Mouse (Mus musculus): ENCODE results near the gene Lyrm7. TPM values are rescaled to one million over a fixed set of nuclear protein-coding genes. Genes with fewer than 3 reads are reported as not detected.
"Not testable (repeated sequence)": the region's sequence is repeated elsewhere in the genome, so short reads cannot be mapped to it uniquely, and the experiment has no call there.

Lyrm7 gene
- polyA plus RNA-seq, 1 experiment from 2014 or later = 5.5 TPM

DNA sequence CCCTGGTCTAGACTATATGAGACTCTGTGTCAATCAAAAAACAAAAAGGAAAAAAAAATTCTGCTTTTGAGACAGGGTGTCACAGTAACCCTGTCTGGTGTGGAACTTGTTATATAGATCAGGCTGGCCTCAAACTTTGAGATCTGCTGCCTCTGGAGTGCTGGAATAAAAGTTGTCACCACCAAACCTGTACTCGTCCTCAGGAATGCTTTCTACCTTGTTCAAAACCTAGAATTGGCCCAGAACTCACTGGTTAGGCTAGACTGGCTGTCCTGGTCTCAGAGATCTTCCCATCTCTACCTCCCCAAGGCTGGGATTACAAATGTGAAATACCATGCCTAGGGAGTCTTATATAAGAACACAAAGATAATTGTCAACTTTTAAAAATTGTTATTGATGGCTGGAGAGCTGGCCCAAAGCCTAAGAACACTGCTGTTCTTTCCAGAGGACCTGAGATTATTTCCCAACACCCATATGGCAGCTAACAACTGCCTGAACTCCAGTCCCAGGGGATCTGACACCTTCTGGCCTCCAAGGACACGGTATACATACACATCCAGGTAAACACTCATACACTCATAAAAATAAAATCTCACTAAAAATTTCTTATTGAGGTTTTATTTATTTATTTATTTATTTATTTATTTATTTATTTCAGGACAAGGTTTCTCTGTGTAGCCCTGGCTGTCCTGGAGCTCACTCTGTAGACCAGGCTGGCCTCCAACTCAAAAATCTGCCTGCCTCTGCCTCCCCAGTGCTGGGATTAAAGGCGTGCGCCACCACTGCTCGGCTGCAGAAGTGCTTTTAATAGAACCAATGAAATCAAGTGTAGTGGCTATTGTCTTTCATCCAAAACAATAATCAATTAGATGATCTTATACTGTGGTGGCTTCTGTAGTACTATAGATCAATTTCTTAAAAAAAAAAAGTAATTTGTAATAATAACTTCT lies 1.0 kb upstream of the Lyrm7 start:
- Histone ChIP-seq H3K4me3 (0 out of 2 replicates have a peak overlapping the region, but pooled peaks have one; percentile 59), H3K27me3 (no peaks in the 10 kb centered on the region), H3K36me3 (no peaks in the 10 kb centered on the region), H3K27ac (no peak overlapping the region), H3K4me2 (replicated peaks) (peak overlapping the region; percentile 59), H3K4me1 (peaks cover 13% of the 10 kb centered on the region), H3K9me3 (replicated peaks) (no peaks in the 10 kb centered on the region), H3K9ac (no peak overlapping the region)
- ATAC-seq (ENCODE audit: low FRiP score) = no peak
- 96% methylated on average over 5 of the region's 5 CpGs for WGBS

DNA sequence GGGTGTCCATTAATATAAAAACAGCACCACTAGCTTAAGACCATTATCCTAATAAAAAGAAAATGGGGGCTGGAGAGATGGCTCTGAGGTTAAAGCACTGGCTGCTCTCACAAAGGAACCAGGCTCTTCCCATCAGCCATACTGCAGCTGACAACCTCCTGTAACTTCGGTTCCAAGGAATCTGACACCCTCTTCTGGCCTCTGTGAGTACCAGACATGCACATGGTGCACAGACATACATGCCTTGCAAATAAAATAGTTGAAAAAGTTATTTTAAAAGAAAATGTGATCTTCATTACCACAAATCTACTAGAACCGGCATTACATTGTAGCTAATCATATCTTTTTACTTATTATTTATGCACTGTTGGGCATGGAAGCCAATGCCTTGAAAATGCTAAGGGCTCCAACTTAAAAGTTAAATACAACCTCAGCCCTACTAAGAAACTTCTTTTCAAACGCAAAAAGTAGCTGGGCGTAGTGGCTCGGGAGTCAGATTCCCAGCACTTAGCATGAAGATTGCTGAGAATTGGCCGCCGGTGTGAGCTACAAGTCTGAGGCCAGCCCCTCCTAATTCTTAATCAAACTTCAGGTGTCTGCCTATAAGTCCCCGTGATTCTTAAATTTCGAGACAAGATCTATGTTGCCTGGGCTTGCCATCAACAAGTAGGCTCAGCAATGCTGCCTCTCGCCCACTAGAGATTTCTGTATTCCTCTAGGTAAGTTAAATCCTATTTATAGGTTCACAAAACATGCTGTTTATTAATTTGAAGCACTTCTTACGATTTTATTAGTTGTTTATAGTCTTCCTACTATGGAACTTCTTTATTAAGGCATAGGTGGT lies 1.2 kb downstream of the Lyrm7 start:
- Histone ChIP-seq H3K27ac (peak overlapping the region; percentile 55), H3K27me3 (no peaks in the 10 kb centered on the region), H3K4me3 (peak overlapping the region; percentile 59), H3K9ac (peak overlapping the region; percentile 71), H3K4me1 (peaks cover 8% of the 10 kb centered on the region), H3K4me2 (replicated peaks) (peak overlapping the region; percentile 59), H3K36me3 (no peaks in the 10 kb centered on the region), H3K9me3 (replicated peaks) (no peaks in the 10 kb centered on the region)
- 25% methylated on average over 11 of the region's 11 CpGs for WGBS
- no peak for ATAC-seq (ENCODE audit: low FRiP score)

DNA sequence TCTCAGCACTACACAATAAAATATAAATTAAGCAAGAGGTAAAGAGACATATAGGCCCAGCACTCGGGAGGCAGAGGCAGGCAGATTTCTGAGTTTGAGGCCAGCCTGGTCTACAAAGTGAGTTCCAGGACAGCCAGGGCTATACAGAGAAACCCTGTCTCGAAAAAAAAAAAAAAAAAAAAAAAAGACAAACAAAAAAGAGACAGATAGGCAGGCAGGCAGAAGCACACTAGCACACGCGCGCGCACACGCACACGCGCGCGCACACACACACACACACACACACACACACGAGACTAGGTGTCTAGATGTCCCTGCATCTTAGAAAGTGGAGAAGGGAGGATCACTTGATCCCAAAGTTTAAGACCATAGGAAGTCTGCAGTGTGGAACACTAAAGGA lies 1.8 kb downstream of the Lyrm7 start:
- not testable (repeated sequence) for H3K9ac ChIP-seq; H3K4me3 ChIP-seq; ATAC-seq (ENCODE audit: low FRiP score); H3K4me1 ChIP-seq; H3K9me3 ChIP-seq (replicated peaks); H3K27me3 ChIP-seq; H3K36me3 ChIP-seq; H3K27ac ChIP-seq; H3K4me2 ChIP-seq (replicated peaks)
- 86% methylated on average over 12 of the region's 12 CpGs for WGBS

DNA sequence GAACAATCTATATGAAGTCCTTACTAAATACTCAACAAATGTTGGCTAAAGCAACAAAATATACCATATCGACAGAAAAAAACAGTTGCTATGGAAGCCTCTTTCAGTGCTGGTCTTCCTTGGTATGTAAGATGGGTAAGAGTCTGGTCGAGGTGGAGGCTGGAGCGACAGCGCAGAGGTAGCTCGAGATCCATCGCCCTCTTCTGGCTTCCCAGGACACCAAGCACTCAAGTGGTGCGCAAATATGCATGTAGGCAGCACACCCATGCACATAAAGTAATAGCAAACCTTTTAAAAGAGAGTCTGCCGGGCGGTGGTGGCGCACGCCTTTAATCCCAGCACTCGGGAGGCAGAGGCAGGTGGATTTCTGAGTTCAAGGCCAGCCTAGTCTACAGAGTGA lies 9.1 kb downstream of the Lyrm7 start:
- 93% methylated on average over 12 of the region's 12 CpGs for WGBS
- H3K9me3 ChIP-seq (replicated peaks) = no peaks in the 10 kb centered on the region
- no peak overlapping the region for H3K27ac ChIP-seq

DNA sequence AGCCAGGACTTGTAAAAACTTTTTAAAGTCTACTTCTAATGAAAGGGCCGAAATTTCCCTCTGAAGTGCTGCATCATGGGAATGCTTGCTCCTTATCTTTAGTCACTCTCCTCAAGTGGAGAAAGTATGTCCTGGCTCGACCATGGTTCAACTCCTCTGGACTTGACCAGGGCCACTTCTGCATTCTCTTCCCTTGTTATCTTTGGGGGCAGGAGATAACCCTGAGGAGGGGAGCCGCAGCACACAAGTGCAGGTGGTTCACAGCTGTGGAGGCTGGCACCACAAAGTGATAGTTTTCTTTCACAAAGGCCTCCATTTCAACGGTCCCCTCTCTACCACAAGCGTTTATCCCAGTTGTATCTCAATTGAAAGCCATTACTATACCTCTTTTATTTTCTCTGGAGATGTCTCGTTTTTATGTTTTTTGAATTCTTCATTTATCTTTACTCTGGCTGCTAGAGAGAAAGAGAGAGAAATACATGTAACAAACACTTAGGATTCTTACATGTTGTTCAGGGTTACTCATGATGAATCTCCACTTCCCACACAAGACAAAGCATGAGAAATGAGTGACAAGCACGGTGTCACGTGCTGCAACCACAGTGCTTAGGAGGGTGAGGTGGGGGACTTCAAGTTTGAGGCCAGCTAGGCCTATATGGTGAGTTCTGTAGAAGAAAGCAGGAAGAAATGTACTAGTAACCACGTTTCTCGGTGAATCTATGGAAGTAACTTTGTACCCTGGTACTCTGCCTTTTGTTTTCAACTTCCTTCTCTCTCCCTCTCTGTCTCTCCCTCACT lies 10.6 kb downstream of the Lyrm7 start:
- ATAC-seq (ENCODE audit: low FRiP score) = no peak
- Histone ChIP-seq H3K4me2 (replicated peaks) (no peak overlapping the region), H3K4me1 (peaks cover 6% of the 10 kb centered on the region; the same call in 1 of the 2 replicates), H3K27me3 (no peaks in the 10 kb centered on the region), H3K36me3 (no peaks in the 10 kb centered on the region), H3K27ac (no peak overlapping the region), H3K4me3 (no peak overlapping the region), H3K9me3 (replicated peaks) (no peaks in the 10 kb centered on the region), H3K9ac (no peak overlapping the region)
- 85% methylated on average over 10 of the region's 10 CpGs for WGBS

More for the DNA sequence above, 9.1 kb downstream of the Lyrm7 start:
- ATAC-seq (ENCODE audit: low FRiP score) = no peak
- Histone ChIP-seq H3K4me3 (no peak overlapping the region), H3K36me3 (no peaks in the 10 kb centered on the region), H3K9ac (no peak overlapping the region), H3K27me3 (no peaks in the 10 kb centered on the region), H3K4me1 (no peaks in the 10 kb centered on the region), H3K4me2 (replicated peaks) (no peak overlapping the region)

DNA sequence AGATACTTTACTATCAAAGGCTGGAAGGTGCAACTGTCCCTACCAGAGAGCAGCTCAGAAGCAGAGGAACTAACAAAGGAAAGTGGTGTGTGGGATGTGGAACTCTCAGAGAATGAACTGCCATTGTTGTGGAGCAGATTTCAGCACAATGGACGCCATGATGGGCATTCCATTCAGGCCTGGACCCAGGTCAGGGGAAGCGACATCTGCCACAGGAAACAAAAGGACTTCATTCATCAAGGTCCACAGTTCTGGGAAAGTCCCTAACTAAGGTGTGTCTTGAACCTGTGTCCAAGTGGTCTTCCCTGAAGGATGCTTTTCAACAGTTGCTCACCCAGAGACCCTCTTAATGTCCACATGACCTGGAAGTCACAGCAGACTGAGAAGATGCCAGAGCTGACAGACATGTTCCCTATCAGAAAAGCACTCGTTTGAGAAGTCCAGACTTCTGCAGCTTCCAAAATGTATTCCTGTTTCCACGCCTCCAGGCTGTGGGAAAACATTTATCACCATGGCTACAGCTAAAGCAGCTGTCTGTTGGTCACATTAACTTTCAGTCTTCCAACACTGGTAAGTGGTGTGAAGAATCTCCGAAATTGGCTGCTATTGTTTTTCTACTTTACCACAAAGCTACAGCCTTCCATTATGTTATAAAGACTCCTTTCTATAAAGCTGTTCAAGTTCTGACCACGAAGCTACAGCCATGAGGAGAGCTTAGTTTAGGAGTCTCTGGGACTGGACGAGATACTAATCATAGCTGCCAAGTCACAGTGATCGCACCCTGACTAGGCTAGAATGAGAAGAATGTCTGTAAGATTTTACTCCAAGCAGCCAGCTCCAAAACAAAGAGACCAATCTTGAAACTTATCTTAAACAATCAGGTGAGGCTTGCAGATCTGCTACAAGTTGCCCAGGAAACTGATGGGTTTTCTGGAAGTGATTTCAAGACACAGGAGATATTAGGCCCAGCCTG lies 15.0 kb downstream of the Lyrm7 start:
- 24% methylated on average over 8 of the region's 8 CpGs for WGBS

DNA sequence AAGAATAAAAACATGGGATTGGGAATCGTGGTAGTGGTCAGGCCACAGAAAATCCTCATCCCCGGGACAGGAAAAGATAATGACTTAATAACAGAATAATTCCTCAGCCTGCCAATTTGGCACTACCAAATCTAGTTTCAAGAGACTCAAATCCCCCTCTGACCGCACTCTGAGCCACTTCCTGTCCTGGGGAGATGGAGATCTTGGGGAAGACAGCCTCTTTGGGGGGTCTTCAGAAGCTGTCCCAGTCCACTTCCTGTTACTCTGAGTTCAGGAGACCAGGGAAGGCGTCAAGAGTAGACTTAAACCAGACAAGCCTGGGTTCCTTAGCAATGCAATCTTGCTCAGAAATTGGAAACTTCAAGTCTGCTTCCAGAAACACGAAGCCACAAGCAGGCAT lies 15.8 kb downstream of the Lyrm7 start:
- no peaks in the 10 kb centered on the region for H3K27me3 ChIP-seq
- H3K36me3 ChIP-seq = no peaks in the 10 kb centered on the region
- peak overlapping the region; percentile 77 for H3K27ac ChIP-seq
- WGBS = 74% methylated on average over 5 of the region's 5 CpGs
- H3K4me3 ChIP-seq = no peak overlapping the region
- no peak for ATAC-seq (ENCODE audit: low FRiP score)
- H3K4me2 ChIP-seq (replicated peaks) = no peak overlapping the region
- H3K9ac ChIP-seq = no peak overlapping the region
- no peaks in the 10 kb centered on the region for H3K9me3 ChIP-seq (replicated peaks)
- peaks cover 13% of the 10 kb centered on the region for H3K4me1 ChIP-seq

More for the DNA sequence above, 15.0 kb downstream of the Lyrm7 start:
- no peak overlapping the region for H3K4me3 ChIP-seq
- no peaks in the 10 kb centered on the region for H3K9me3 ChIP-seq (replicated peaks)
- H3K4me2 ChIP-seq (replicated peaks) = no peak overlapping the region
- peak; percentile 81 for ATAC-seq (ENCODE audit: low FRiP score)
- H3K36me3 ChIP-seq = no peaks in the 10 kb centered on the region
- no peak overlapping the region for H3K9ac ChIP-seq
- H3K27me3 ChIP-seq = no peaks in the 10 kb centered on the region
- H3K4me1 ChIP-seq = peaks cover 13% of the 10 kb centered on the region
- H3K27ac ChIP-seq = peak overlapping the region; percentile 77

DNA sequence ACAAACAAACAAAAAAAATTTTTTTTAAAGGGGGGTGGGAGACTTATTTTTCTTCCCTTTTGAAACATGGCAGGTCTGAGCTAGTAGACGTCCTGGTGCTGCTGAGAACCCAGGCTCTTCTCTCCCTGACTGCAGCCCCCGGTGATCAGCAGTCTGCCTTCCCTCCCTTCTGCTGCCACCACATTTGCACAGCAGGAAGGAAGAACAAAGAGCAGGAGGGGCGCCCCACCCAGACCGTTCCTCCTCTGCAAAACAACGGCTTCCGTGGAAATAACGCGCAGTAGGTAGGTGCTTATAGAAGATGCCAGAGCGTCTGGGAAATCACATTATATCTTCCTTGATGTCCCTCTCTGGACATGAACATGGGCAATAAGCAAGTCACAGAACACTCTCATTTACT lies 16.3 kb downstream of the Lyrm7 start:
- no peaks in the 10 kb centered on the region for H3K27me3 ChIP-seq
- peak overlapping the region; percentile 77; the same call in 1 of the 2 replicates for H3K27ac ChIP-seq
- H3K9me3 ChIP-seq (replicated peaks) = no peaks in the 10 kb centered on the region
- ATAC-seq (ENCODE audit: low FRiP score) = no peak
- WGBS = 51% methylated on average over 9 of the region's 9 CpGs
- peaks cover 13% of the 10 kb centered on the region for H3K4me1 ChIP-seq
- 0 out of 2 replicates have a peak, but pooled peaks cover 3% of the 10 kb centered on the region for H3K36me3 ChIP-seq
- H3K4me3 ChIP-seq = no peak overlapping the region
- H3K9ac ChIP-seq = no peak overlapping the region
- no peak overlapping the region for H3K4me2 ChIP-seq (replicated peaks)

DNA sequence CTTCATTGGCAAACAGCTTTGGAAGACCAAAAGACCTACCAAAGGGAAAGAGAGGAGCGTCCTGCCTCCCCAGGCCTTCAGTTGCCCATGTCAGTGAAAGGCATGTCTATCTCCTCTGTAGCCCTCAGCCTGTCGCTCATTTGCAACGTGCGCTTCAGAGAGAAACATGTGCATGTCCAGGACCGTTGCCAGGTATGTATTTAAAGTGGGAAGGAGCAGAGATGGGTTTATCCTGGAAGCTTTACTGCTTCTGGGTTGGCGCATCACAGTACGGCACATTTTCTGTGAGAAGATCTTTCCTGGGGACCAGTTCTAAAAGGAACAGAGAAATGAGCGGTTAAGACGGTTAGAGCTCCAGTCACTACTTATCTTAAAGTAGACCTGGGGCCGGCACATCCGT lies 19.8 kb downstream of the Lyrm7 start:
- ATAC-seq (ENCODE audit: low FRiP score) = no peak
- Histone ChIP-seq H3K27ac (no peak overlapping the region), H3K4me2 (replicated peaks) (no peak overlapping the region), H3K4me3 (no peak overlapping the region), H3K9me3 (replicated peaks) (no peaks in the 10 kb centered on the region), H3K27me3 (no peaks in the 10 kb centered on the region), H3K36me3 (0 out of 2 replicates have a peak, but pooled peaks cover 3% of the 10 kb centered on the region), H3K4me1 (peaks cover 13% of the 10 kb centered on the region), H3K9ac (no peak overlapping the region)
- 90% methylated on average over 11 of the region's 11 CpGs for WGBS

DNA sequence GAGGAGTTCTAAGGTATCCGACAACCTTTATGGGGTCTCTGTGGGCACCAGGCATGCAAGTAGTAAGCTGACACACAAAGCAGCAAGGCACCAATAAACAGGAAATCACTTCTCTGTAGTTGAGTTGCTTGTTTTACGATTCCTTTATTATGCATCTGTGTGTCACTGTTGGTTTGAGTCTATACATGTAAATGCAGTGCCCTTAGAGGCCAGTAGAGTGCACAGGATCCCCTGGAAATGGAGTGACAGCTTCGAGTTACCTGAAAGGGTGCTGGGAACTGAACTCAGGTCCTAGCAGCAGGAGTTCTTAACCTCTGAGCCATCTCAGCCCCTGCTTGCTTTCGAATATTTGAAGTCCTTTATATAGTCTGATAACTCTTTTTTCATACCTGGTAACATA lies 21.0 kb downstream of the Lyrm7 start:
- WGBS = 93% methylated on average over 4 of the region's 4 CpGs
- Histone ChIP-seq H3K4me2 (replicated peaks) (no peak overlapping the region), H3K4me1 (peaks cover 5% of the 10 kb centered on the region; the same call in 1 of the 2 replicates), H3K27ac (no peak overlapping the region), H3K9me3 (replicated peaks) (no peaks in the 10 kb centered on the region), H3K9ac (no peak overlapping the region), H3K27me3 (no peaks in the 10 kb centered on the region), H3K36me3 (0 out of 2 replicates have a peak, but pooled peaks cover 3% of the 10 kb centered on the region), H3K4me3 (no peak overlapping the region)
- ATAC-seq (ENCODE audit: low FRiP score) = no peak

DNA sequence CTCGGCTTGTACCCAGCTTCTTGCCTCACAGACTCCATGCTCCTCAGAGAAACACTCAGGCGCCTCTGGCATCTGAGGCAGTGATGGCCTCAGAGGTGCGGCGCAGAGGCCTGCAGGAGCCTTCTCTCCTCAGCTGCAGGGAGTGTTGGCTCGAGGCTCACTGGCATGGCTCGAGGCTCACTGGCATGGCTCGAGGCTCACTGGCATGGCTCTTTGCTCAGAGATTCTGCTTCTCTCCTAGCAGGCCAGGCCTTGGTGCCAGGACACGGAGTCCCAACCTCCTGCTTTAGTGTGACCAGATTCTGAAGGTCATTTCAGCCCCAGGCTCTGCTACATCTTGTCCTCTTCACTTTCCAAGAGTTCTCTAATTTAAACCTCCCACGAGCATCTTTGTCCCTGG lies 24.6 kb downstream of the Lyrm7 start:
- no peak overlapping the region for H3K27ac ChIP-seq
- no peak for ATAC-seq (ENCODE audit: low FRiP score)

More for the DNA sequence above, 24.6 kb downstream of the Lyrm7 start:
- no peak overlapping the region for H3K4me2 ChIP-seq (replicated peaks)
- H3K9me3 ChIP-seq (replicated peaks) = no peaks in the 10 kb centered on the region
- no peak overlapping the region for H3K4me3 ChIP-seq
- WGBS = 81% methylated on average over 9 of the region's 9 CpGs
- H3K36me3 ChIP-seq = 0 out of 2 replicates have a peak, but pooled peaks cover 3% of the 10 kb centered on the region
- H3K9ac ChIP-seq = no peak overlapping the region
- no peaks in the 10 kb centered on the region for H3K4me1 ChIP-seq
- H3K27me3 ChIP-seq = no peaks in the 10 kb centered on the region

Measured in hindbrain, embryonic 12.5 days (tissue).